Mouse (Mus musculus): ENCODE measurements around the gene Trappc3. TPM values are rescaled to one million over a fixed set of nuclear protein-coding genes. Genes with fewer than 3 reads are reported as not detected.
"Not testable (repeated sequence)": the region's sequence is repeated elsewhere in the genome, so short reads cannot be mapped to it uniquely, and the experiment has no call there.

The Trappc3 gene
- polyA plus RNA-seq (2012; rRNA removed): 31.7 and 51.1 TPM in 2 replicates

DNA sequence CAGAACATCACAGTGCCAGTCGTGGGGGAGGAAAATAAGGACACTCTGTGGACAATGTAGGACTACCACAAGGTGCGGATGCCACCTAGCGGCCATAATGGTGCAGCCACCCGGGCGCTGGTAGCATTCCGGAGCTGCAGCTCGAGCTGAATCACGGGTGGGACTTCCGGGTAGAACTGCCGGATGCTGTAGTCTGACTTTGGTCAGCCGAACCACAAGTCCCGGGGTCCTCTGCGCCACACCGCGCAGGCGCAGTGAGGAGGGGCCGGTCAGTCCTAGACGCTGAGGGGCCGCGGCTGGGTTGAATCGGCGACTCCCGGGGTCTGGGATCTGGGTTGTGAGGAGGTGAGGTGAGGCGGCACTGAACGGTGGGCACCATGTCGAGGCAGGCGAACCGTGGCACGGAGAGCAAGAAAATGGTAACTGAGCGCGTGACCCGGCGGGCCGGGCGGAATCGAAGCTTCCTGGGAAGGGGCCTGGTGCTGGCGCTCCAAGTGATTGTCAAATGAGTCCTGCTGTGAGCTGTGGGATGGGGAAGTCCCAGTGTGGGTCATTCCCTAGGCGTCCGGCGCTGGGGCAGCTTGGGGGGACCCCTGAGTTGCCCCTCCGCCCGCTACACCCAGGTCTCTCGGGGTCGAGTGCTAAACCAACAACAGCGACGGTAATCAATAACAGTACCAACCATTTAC lies at the start of gene Trappc3:
Gene Trappc3, plus strand, starts transcription at position 207 of the 689 bp plus-strand sequence.
- TF ChIP-seq CTCF (IDR thresholded peaks at IDR 0.05; ENCODE audit: insufficient read depth, low read length): peak; percentile 86
- peak; percentile 60; the same call in 1 of the 2 replicates for TF ChIP-seq POLR2A (IDR thresholded peaks at IDR 0.05; ENCODE audit: borderline replicate concordance, extremely low read depth, low read depth, low read length)
- under 1% methylated on average over 46 of the region's 46 CpGs for WGBS
- DNase-seq: peak; percentile 99
- peaks cover 27% of the 10 kb centered on the region for H3K4me1 ChIP-seq (ENCODE audit: control insufficient read depth, insufficient read depth, low read length)
- H3K4me3 ChIP-seq (replicated peaks; ENCODE audit: extremely low read depth, low read depth, low read length): peak within 1 kb of the TSS; percentile 98

DNA sequence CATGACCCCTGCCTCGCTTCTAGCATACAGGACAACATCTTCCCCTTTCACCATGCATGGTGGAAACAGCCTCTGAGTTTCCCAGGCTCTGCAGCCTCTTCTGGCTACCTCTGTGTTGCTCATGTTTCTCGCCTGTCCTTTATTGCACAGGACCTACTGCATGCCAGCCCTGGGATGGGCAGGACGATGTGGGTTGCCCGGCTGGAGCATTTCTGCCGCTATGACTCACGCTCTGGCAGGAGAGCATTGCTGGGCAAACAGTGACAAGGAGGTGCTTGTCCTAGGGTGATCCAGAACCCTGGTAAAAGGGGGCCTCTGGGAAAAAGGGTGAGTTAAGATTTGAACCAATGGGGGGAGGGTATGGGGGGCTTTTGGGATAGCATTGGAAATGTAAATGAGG lies 44.4 kb upstream of the Trappc3 start:
- WGBS: 67% methylated on average over 6 of the region's 6 CpGs
- TF ChIP-seq POLR2A (IDR thresholded peaks at IDR 0.05; ENCODE audit: borderline replicate concordance, extremely low read depth, low read depth, low read length) (no peak), CTCF (IDR thresholded peaks at IDR 0.05; ENCODE audit: insufficient read depth, low read length) (no peak)
- H3K4me3 ChIP-seq (replicated peaks; ENCODE audit: extremely low read depth, low read depth, low read length): no peak overlapping the region
- DNase-seq: peak; percentile 44
- no peaks in the 10 kb centered on the region for H3K4me1 ChIP-seq (ENCODE audit: control insufficient read depth, insufficient read depth, low read length)

DNA sequence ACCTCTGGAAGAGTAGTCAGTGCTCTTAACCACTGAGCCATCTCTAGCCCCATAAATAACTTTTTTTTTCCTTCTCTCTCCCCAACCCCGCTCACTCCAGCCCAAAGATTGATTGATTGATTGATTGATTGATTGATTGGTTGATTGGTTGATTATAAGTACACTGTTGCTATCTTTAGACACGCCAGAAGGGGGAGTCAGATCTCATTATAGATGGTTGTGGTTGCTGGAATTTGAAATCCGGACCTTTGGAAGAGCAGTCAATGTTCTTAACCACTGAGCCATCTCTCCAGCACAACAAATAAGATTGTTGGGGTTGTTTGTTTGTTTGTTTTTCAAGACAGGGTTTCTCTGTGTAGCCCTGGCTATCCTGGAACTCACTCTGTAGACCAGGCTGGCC lies 42.6 kb upstream of the Trappc3 start:
- not testable (repeated sequence) for DNase-seq; H3K4me1 ChIP-seq (ENCODE audit: control insufficient read depth, insufficient read depth, low read length); H3K4me3 ChIP-seq (replicated peaks; ENCODE audit: extremely low read depth, low read depth, low read length)
- WGBS: 65% methylated on average over 3 of the region's 3 CpGs

DNA sequence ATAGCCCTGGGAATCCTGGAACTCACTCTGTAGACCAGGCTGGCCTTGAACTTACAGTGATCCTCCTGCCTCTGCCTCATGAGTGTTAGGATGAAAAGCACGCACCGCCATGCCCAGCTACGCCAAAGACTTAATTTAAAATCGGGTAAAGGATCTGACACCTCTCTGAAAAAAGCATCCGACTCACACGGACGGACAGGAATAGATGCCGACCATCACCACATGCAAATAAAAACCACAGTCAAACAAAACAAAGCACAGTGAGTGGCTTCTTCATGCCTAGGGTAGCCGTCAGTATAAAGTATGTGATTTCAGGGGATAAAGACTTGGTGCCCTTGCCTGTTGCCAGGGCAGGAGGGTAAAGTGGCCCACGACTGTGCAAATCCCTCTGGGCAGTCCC lies 42.1 kb upstream of the Trappc3 start:
- no peak for DNase-seq
- Histone ChIP-seq H3K4me1 (ENCODE audit: control insufficient read depth, insufficient read depth, low read length) (no peaks in the 10 kb centered on the region), H3K4me3 (replicated peaks; ENCODE audit: extremely low read depth, low read depth, low read length) (no peak overlapping the region)
- no peak for TF ChIP-seq POLR2A (IDR thresholded peaks at IDR 0.05; ENCODE audit: borderline replicate concordance, extremely low read depth, low read depth, low read length)
- TF ChIP-seq CTCF (IDR thresholded peaks at IDR 0.05; ENCODE audit: insufficient read depth, low read length): no peak
- WGBS: 86% methylated on average over 10 of the region's 10 CpGs

DNA sequence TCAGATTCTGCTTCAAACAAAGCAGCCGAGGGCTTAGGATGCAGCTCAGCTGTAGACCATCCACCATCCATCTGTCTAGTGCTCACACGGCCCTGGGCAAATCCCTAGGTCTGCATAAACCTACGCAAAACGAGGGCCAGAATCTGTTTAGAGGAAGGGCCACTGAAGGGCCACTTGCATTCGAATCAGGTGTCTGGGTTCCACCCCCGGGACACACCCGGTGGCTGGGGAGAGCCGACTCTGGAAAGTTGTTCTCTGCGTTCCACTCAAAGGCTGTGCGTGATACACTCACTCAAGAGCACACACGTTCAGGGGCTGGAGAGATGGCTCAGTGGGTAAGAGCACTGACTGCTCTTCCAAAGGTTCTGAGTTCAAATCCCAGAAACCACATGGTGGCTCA lies 39.5 kb upstream of the Trappc3 start:
- Histone ChIP-seq H3K4me1 (ENCODE audit: control insufficient read depth, insufficient read depth, low read length) (peaks cover 2% of the 10 kb centered on the region), H3K4me3 (replicated peaks; ENCODE audit: extremely low read depth, low read depth, low read length) (no peak overlapping the region)
- 78% methylated on average over 11 of the region's 11 CpGs for WGBS
- DNase-seq: no peak
- TF ChIP-seq POLR2A (IDR thresholded peaks at IDR 0.05; ENCODE audit: borderline replicate concordance, extremely low read depth, low read depth, low read length) (no peak), CTCF (IDR thresholded peaks at IDR 0.05; ENCODE audit: insufficient read depth, low read length) (no peak)

DNA sequence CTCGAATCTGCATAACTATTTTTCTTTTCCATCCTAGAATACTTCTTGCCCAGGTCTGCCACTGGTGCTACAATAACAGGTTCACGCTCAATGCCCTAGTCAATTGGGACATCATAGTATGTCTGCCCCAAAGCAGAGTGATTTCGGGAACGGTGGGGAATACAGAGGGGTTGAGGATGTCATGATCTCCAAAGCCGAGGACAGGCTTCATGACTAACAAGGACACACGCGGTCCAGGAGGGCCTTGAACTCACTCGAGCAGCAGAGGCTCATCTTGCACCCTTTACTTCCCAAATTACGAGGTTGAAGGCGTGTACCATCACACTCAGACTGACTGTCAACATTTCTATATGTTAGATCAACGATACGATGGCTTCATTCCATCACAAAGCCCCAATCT lies 35.5 kb upstream of the Trappc3 start:
- no peak for DNase-seq
- 45% methylated on average over 12 of the region's 12 CpGs for WGBS
- TF ChIP-seq POLR2A (IDR thresholded peaks at IDR 0.05; ENCODE audit: borderline replicate concordance, extremely low read depth, low read depth, low read length) (no peak), CTCF (IDR thresholded peaks at IDR 0.05; ENCODE audit: insufficient read depth, low read length) (no peak)
- Histone ChIP-seq H3K4me1 (ENCODE audit: control insufficient read depth, insufficient read depth, low read length) (peaks cover 4% of the 10 kb centered on the region), H3K4me3 (replicated peaks; ENCODE audit: extremely low read depth, low read depth, low read length) (no peak overlapping the region)

DNA sequence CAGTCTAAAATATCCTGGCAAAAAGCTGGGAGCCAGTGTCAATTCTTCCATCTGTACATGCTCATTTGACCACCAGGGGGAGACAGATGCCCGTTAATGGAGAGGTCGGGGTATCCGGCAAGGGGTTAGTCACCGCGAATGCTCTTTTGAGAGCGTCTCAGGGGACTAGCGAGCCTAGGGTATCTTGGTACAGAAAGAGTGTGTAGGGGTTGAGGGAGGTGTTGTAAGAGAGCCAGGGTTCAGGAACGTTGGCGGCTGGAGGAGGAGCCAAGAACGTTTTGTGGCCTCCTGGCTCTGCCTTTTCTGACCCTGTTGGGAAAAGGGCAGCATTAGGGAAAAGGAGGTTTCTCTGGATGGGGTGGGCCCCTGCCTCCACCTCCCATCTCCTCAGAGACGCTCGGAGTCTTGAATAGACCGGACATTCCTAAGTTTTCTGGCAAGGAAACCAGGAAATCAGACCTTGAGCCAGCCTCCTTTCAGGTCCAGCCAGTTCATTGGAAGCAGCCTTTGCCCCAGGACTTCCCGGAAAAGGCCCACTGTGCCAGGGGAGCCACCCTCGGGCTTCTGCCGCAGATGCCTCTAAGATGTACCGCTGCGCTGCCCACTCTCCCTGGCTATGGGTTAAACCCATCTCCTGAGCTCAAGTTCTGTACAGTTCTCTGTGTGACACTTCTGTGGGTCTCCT lies 34.9 kb upstream of the Trappc3 start:
- TF ChIP-seq POLR2A (IDR thresholded peaks at IDR 0.05; ENCODE audit: borderline replicate concordance, extremely low read depth, low read depth, low read length) (peak; percentile 72; the same call in 1 of the 2 replicates), CTCF (IDR thresholded peaks at IDR 0.05; ENCODE audit: insufficient read depth, low read length) (peak; percentile 80)
- H3K4me3 ChIP-seq (replicated peaks; ENCODE audit: extremely low read depth, low read depth, low read length): peak overlapping the region; percentile 49
- WGBS: under 1% methylated on average over 18 of the region's 18 CpGs

DNA sequence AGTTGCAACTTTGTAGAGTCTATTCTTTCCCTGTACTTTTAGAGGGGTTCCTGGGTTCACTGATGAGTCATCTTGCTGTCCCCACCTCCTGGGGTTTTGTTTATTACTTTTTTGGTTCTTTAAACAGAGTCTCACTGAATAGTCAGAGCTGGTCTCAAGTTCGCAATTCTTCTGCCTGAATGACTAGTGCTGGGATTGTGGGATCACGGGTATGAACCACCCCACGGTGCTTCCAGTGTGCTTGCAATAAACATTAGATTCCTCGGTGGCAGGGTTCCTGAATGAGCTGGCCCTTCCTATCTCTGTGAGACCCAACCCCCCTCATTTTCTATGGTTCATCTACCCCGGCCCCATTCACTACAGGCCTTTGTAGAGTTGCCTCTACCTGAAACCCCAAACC lies 34.0 kb upstream of the Trappc3 start:
- Histone ChIP-seq H3K4me3 (replicated peaks; ENCODE audit: extremely low read depth, low read depth, low read length) (no peak overlapping the region), H3K4me1 (ENCODE audit: control insufficient read depth, insufficient read depth, low read length) (peaks cover 4% of the 10 kb centered on the region)
- TF ChIP-seq POLR2A (IDR thresholded peaks at IDR 0.05; ENCODE audit: borderline replicate concordance, extremely low read depth, low read depth, low read length) (no peak), CTCF (IDR thresholded peaks at IDR 0.05; ENCODE audit: insufficient read depth, low read length) (no peak)
- no peak for DNase-seq
- 25% methylated on average over 5 of the region's 5 CpGs for WGBS

More for the DNA sequence above, 34.9 kb upstream of the Trappc3 start:
- DNase-seq: peak; percentile 87
- peaks cover 4% of the 10 kb centered on the region for H3K4me1 ChIP-seq (ENCODE audit: control insufficient read depth, insufficient read depth, low read length)

DNA sequence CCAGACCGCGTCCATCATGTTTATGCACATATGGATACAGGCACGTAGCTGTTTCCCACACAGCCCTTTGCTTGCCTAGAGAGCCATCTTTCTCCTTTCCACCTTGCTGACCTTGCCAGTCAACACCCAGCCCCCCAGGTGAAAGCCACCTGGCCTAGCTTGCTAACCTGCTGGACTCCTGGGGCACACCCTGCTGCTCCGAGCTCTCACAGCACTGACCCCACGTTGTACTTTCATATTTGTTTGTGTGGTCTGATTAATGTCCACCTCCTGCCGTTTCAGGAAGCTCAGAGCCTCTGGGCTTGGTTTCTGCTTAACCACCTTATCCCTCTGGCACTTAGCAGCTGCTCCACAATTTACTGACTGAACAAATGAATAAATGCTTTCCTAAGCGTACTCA lies 32.2 kb upstream of the Trappc3 start:
- no peak for DNase-seq
- no peak overlapping the region for H3K4me3 ChIP-seq (replicated peaks; ENCODE audit: extremely low read depth, low read depth, low read length)
- H3K4me1 ChIP-seq (ENCODE audit: control insufficient read depth, insufficient read depth, low read length): peaks cover 9% of the 10 kb centered on the region
- TF ChIP-seq CTCF (IDR thresholded peaks at IDR 0.05; ENCODE audit: insufficient read depth, low read length): no peak
- TF ChIP-seq POLR2A (IDR thresholded peaks at IDR 0.05; ENCODE audit: borderline replicate concordance, extremely low read depth, low read depth, low read length): no peak
- 52% methylated on average over 7 of the region's 7 CpGs for WGBS

Data from lung, adult 2 months (tissue).